Mouse (Mus musculus) ES-Bruce4 (cell line): ENCODE measurements at regions not wholly inside any gene's neighbourhood (a gene's known extent, or its start where the extent isn't known, plus 50 kb on each side); places are given as distances from the start of the nearest gene placed in this dataset.

Experiments
- H3K27ac ChIP-seq: 2 replicates; pipeline ENCODE4 v1.5.1; 2012; ENCODE audit warnings: low read length, inconsistent platforms; ENCODE audit not compliant: insufficient read depth
- H3K27me3 ChIP-seq: 2 replicates; pipeline ENCODE4 v1.6.1; 2012; ENCODE audit warnings: mild to moderate bottlenecking, low read length, inconsistent platforms; ENCODE audit not compliant: control insufficient read depth, poor library complexity, insufficient read depth, severe bottlenecking
- H3K36me3 ChIP-seq: 2 replicates; pipeline ENCODE4 v1.6.1; 2012; ENCODE audit warnings: inconsistent platforms, mild to moderate bottlenecking, low read length, moderate library complexity; ENCODE audit not compliant: control insufficient read depth, poor library complexity, insufficient read depth, severe bottlenecking
- H3K4me1 ChIP-seq: one replicate; pipeline ENCODE4 v1.8.1; 2011; ENCODE audit warnings: low read length; ENCODE audit not compliant: control insufficient read depth, insufficient read depth
- H3K4me3 ChIP-seq: 2 replicates; pipeline ENCODE4 v1.5.1; 2011; ENCODE audit warnings: low read depth, mild to moderate bottlenecking, low read length
- H3K9ac ChIP-seq: 2 replicates; pipeline ENCODE4 v1.6.1; 2012; ENCODE audit warnings: low read depth, mild to moderate bottlenecking, inconsistent platforms; ENCODE audit not compliant: poor library complexity, severe bottlenecking
- H3K9me3 ChIP-seq: replicated peaks from 2 replicates; pipeline ENCODE4 v1.6.1; 2012; ENCODE audit warnings: mild to moderate bottlenecking, low read length, inconsistent platforms; ENCODE audit not compliant: control insufficient read depth, poor library complexity, insufficient read depth, severe bottlenecking
- CTCF ChIP-seq: IDR thresholded peaks from one replicate; pipeline ENCODE4 v1.8.1; 2011; ENCODE audit warnings: low read depth, low read length
- EP300 ChIP-seq: IDR thresholded peaks from 2 replicates; pipeline ENCODE4 v1.6.1; 2011; ENCODE audit warnings: low read depth, low read length; ENCODE audit not compliant: insufficient read depth
- POLR2A ChIP-seq: IDR thresholded peaks from one replicate; pipeline ENCODE4 v1.8.1; 2011; ENCODE audit warnings: low read length; ENCODE audit not compliant: insufficient read depth

DNA sequence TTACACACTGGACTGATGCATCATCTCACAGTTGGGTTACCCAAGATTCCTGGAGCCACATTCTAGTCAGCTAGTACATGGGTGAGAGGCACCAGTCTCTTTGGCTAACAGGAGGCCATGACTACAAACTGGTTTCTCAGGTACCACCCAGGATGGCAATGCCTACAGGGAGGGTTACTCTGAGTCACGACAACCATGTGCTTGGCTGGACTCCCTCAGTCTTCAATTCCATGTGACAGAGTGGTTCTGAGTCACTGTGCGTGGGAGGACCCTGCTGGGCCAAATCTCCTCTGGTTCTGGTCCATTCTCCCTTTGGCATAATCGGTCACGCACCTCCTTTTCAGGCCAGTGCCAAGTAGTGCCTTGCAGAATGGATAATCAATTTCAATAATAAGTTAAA is 482.5 kb downstream of the Tbc1d22a start:
- H3K9me3 ChIP-seq, result no peaks in the 10 kb centered on the region
- no peaks in the 10 kb centered on the region for H3K27me3 ChIP-seq

DNA sequence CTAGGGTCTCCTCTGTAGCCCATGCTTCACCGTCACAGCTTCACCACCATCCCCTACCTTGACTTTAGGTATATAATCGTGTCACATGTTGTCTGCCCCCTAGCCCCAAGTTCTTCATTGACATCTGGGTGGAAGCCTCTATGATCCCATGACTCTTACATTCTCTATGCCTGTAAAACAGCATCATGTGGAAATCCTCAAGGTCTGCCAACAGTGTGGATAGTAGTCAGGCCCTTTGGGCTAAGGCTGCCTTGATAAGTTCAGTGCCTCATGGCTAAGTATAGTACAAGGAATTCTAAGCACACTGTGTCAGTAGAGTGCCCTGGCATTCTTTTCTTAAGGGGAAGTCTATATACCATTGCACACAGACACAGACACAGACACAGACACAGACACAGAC is 496.2 kb downstream of the Tbc1d22a start:
- Histone ChIP-seq H3K27me3 (no peaks in the 10 kb centered on the region), H3K9me3 (no peaks in the 10 kb centered on the region), H3K9ac (no peak overlapping the region), H3K36me3 (no peaks in the 10 kb centered on the region), H3K27ac (no peak overlapping the region), H3K4me3 (no peak overlapping the region), H3K4me1 (no peaks in the 10 kb centered on the region)
- TF ChIP-seq POLR2A (no peak), CTCF (no peak)

More for the DNA sequence above, 482.5 kb downstream of the Tbc1d22a start:
- no peaks in the 10 kb centered on the region for H3K36me3 ChIP-seq
- H3K4me3 ChIP-seq, result no peak overlapping the region
- H3K27ac ChIP-seq, result no peak overlapping the region
- no peaks in the 10 kb centered on the region for H3K4me1 ChIP-seq
- no peak for TF ChIP-seq CTCF
- TF ChIP-seq POLR2A, result no peak
- TF ChIP-seq EP300, result no peak
- no peak overlapping the region for H3K9ac ChIP-seq

DNA sequence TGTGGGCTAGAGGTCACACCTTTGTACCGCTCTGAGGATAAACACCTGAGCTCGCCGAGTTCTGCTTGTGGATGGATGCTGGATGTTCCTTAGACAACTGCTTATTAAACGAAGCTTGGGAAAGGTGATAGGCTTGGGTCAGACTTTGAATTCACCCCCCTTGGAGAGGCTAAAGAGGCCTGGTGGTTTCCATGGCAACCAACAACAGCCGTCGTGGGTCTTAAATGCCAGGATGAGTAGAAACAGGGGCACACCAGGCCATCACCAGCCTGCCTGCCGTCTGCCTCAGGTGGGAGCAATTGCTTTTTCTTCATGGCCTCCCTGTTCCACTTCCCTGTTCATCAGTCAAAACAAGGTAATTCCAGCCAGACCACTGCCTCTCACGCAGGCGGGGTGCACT is 504.1 kb downstream of the Tbc1d22a start:
- H3K9ac ChIP-seq, result no peak overlapping the region
- H3K4me1 ChIP-seq, result no peaks in the 10 kb centered on the region
- no peaks in the 10 kb centered on the region for H3K36me3 ChIP-seq
- no peaks in the 10 kb centered on the region for H3K27me3 ChIP-seq
- no peak for TF ChIP-seq CTCF
- TF ChIP-seq POLR2A, result no peak
- no peak for TF ChIP-seq EP300
- no peak overlapping the region for H3K27ac ChIP-seq
- no peak overlapping the region for H3K4me3 ChIP-seq
- H3K9me3 ChIP-seq, result no peaks in the 10 kb centered on the region

DNA sequence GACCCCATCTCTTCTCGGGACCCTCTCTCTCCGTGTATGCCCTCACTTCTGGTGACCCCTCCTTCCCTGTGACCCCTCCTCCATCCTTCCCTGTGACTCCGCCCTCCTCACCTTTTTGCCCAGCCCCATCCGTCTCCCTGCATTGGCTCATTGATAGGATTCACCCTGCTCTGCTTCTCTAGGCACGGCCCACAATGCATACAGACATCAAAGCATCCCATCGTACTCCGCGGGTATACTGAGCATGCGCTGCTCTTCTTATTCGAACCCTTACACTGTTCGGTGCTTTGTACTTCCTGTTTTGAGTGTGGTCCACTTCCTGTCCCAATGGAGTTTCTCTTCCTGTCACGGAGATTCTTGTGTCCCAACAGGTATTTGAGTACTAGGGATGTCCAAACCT is 504.8 kb downstream of the Tbc1d22a start:
- H3K27ac ChIP-seq, result no peak overlapping the region
- no peaks in the 10 kb centered on the region for H3K4me1 ChIP-seq
- no peaks in the 10 kb centered on the region for H3K27me3 ChIP-seq
- H3K4me3 ChIP-seq, result no peak overlapping the region
- H3K36me3 ChIP-seq, result no peaks in the 10 kb centered on the region
- TF ChIP-seq EP300 (no peak), POLR2A (no peak), CTCF (no peak)
- H3K9me3 ChIP-seq, result no peaks in the 10 kb centered on the region
- H3K9ac ChIP-seq, result no peak overlapping the region

DNA sequence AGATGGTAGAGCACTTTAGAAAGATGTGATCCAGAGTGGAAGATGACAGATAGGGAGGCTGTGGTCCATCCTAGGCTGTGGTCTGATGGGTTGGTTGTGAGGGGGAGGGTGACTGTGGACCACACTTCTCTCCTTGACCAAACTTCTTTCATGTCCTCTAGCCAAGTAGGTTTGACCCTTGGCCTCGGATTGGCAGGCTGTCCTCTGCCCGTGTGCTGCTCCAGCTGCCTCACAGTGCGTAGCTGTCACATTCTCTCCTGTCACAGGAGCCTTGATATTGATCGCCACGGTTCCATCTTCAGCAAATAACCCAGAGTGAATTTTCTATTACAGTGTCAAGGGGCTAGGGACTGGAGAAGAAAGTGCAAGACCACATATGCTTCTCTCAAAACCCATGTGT is 506.9 kb downstream of the Tbc1d22a start:
- H3K9ac ChIP-seq, result no peak overlapping the region

DNA sequence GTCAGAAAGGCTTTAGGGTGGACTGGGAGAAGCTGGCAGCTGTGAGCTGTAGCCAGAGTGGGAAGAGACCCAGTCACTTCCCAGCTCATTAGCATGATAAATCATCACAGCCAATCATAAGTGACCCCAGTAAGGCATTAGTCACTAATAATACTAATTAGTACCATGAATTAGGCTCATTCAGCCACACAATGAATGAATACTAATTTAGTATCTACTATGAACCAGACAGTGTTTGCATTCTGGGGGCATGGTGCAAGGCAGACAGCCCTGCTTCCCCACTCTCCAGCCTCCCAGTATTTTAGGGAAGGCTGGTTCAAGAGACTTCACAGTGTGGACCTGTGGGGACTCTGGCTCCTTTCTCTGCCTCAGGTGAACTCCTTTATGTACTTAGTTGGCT is 523.7 kb downstream of the Tbc1d22a start:
- TF ChIP-seq EP300, result no peak
- no peak for TF ChIP-seq CTCF
- no peak for TF ChIP-seq POLR2A
- H3K4me1 ChIP-seq, result no peaks in the 10 kb centered on the region

More for the DNA sequence above, 506.9 kb downstream of the Tbc1d22a start:
- Histone ChIP-seq H3K27me3 (no peaks in the 10 kb centered on the region), H3K36me3 (no peaks in the 10 kb centered on the region), H3K9me3 (no peaks in the 10 kb centered on the region), H3K4me3 (no peak overlapping the region), H3K4me1 (no peaks in the 10 kb centered on the region), H3K27ac (no peak overlapping the region)
- no peak for TF ChIP-seq EP300
- TF ChIP-seq POLR2A, result no peak
- TF ChIP-seq CTCF, result no peak

More for the DNA sequence above, 523.7 kb downstream of the Tbc1d22a start:
- Histone ChIP-seq H3K27ac (no peak overlapping the region), H3K9me3 (no peaks in the 10 kb centered on the region), H3K36me3 (no peaks in the 10 kb centered on the region), H3K27me3 (no peaks in the 10 kb centered on the region), H3K9ac (no peak overlapping the region), H3K4me3 (no peak overlapping the region)
